Mouse (Mus musculus) MEL (cell line): Measurements from ENCODE around the gene Cchcr1.

Experiments used
- CHD1 ChIP-seq: IDR thresholded peaks from 2 replicates; pipeline ENCODE4 v1.6.1; 2012; ENCODE audit warnings: low read depth, mild to moderate bottlenecking, inconsistent platforms, low read length, improper control_type of control experiment
- CTCF ChIP-seq, 3 experiments: IDR thresholded peaks in 2 of 3; conservative IDR thresholded peaks in 1 of 3; 2 replicates each; pipeline ENCODE4 v1.5.1; 2011 to 2012; ENCODE audit warnings: low read length in 3 of 3, low read depth in 2 of 3, mild to moderate bottlenecking in 2 of 3, improper control_type of control experiment in 1 of 3, inconsistent platforms in 1 of 3, mixed read lengths in 1 of 3, moderate library complexity in 1 of 3; ENCODE audit not compliant: control insufficient read depth in 1 of 3, insufficient read depth in 1 of 3, poor library complexity in 1 of 3, severe bottlenecking in 1 of 3
- EP300 ChIP-seq, 2 experiments: IDR thresholded peaks; 2 replicates each; pipeline ENCODE4 v1.6.1; 2011; ENCODE audit warnings: improper control_type of control experiment in 2 of 2, low read length in 2 of 2, low read depth in 1 of 2, mild to moderate bottlenecking in 1 of 2
- HCFC1 ChIP-seq: IDR thresholded peaks from 2 replicates; pipeline ENCODE4 v1.6.1; 2012; ENCODE audit warnings: low read depth, mild to moderate bottlenecking, inconsistent platforms, low read length, improper control_type of control experiment, moderate library complexity
- JUND ChIP-seq: IDR thresholded peaks from 2 replicates; pipeline ENCODE4 v1.6.1; 2011; ENCODE audit warnings: low read depth, mild to moderate bottlenecking, improper control_type of control experiment, low read length
- MAX ChIP-seq: IDR thresholded peaks from 2 replicates; pipeline ENCODE4 v1.6.1; 2011; ENCODE audit warnings: low read length, improper control_type of control experiment
- MXI1 ChIP-seq: IDR thresholded peaks from 2 replicates; pipeline ENCODE4 v1.6.1; 2011; ENCODE audit warnings: mild to moderate bottlenecking, low read depth, low read length, improper control_type of control experiment
- MYC ChIP-seq: IDR thresholded peaks from 2 replicates; pipeline ENCODE4 v1.6.1; 2011; ENCODE audit warnings: low read depth, mild to moderate bottlenecking, low read length, improper control_type of control experiment, moderate library complexity
- NRF1 ChIP-seq: IDR thresholded peaks from 2 replicates; pipeline ENCODE4 v1.6.1; 2014; ENCODE audit warnings: low read depth, mild to moderate bottlenecking, inconsistent platforms, low read length, improper control_type of control experiment, moderate library complexity; ENCODE audit not compliant: poor library complexity, insufficient read depth, severe bottlenecking
- POLR2A ChIP-seq, 2 experiments: IDR thresholded peaks; 2 replicates each; pipeline ENCODE4 v1.6.1; 2011 to 2012; ENCODE audit warnings: low read length in 2 of 2, mild to moderate bottlenecking in 2 of 2, control low read depth in 1 of 2, improper control_type of control experiment in 1 of 2, low read depth in 1 of 2, moderate library complexity in 1 of 2; ENCODE audit not compliant: control insufficient read depth in 1 of 2, insufficient read depth in 1 of 2, poor library complexity in 1 of 2
- TAL1 ChIP-seq: IDR thresholded peaks from 2 replicates; pipeline ENCODE4 v1.6.1; 2012; ENCODE audit warnings: mild to moderate bottlenecking, inconsistent platforms, low read length, moderate library complexity, mixed read lengths
- TCF12 ChIP-seq: IDR thresholded peaks from 2 replicates; pipeline ENCODE4 v1.6.1; 2014; ENCODE audit warnings: low read depth, mild to moderate bottlenecking, inconsistent platforms, low read length, improper control_type of control experiment, moderate library complexity
- USF1 ChIP-seq: IDR thresholded peaks from 2 replicates; pipeline ENCODE4 v1.6.1; 2014; ENCODE audit warnings: low read depth, mild to moderate bottlenecking, inconsistent platforms, low read length, improper control_type of control experiment, moderate library complexity
- ZKSCAN1 ChIP-seq: IDR thresholded peaks from 2 replicates; pipeline ENCODE4 v1.6.1; 2012; ENCODE audit warnings: low read depth, mild to moderate bottlenecking, inconsistent platforms, low read length, improper control_type of control experiment, moderate library complexity

- TF ChIP-seq JUND (no peak), ZKSCAN1 (no peak), CTCF (IDR thresholded peaks at IDR 0.05 in 2 of 3, conservative IDR thresholded peaks at IDR 0.05 in 1 of 3; ENCODE audit: control insufficient read depth in 1 of 3, insufficient read depth in 1 of 3, low read depth in 2 of 3, low read length in 3 of 3, poor library complexity in 1 of 3, severe bottlenecking in 1 of 3) (peak; percentile 57 to 94 (median 62)), EP300 (IDR thresholded peaks at IDR 0.05; ENCODE audit: low read depth in 1 of 2, low read length in 2 of 2) (no peak), MAX (no peak), TAL1 (no peak), NRF1 (no peak), USF1 (no peak), CHD1 (no peak), TCF12 (no peak), POLR2A (IDR thresholded peaks at IDR 0.05; ENCODE audit: control insufficient read depth in 1 of 2, insufficient read depth in 1 of 2, low read depth in 1 of 2, low read length in 2 of 2, poor library complexity in 1 of 2) (no peak), MYC (no peak), MXI1 (no peak), HCFC1 (no peak)
Measured at GRCm38 (mm10) chr17:35513886-35514285, 3.0 kb upstream of the Cchcr1 start.
